Comparison of ENCODE assay signal across 15 mouse cellular contexts in genomic region chr16:96304438-96304837, GRCm38 (mm10).
"Had no signal": no experiment of that assay in that cellular context is flagged by ENCODE, and none has a peak within 500 bp of the region (broad histone marks: within the 10 kb centered on the region; RNA-seq: fewer than 3 reads in every experiment).

No protein-coding gene starts in this region.

- H3K27ac ChIP-seq: kidney, embryonic 15.5 days; limb, embryonic 10.5 days; liver, embryonic 12.5 days; midbrain, embryonic 12.5 days; stomach, postnatal 0 days had no signal

- DNase-seq: kidney, adult 2 months; kidney, postnatal 14 days; layer of hippocampus, postnatal 36 days; lung, embryonic 14.5 days; lung, postnatal 10 days; lung, postnatal 4 days; thymus, adult 18-20 months; thymus, postnatal 14 days had no signal

- H3K4me3 ChIP-seq: kidney, embryonic 15.5 days; limb, embryonic 10.5 days; liver, embryonic 12.5 days; megakaryocyte, embryonic 14.5 days; midbrain, embryonic 12.5 days had no signal

- ATAC-seq: liver, embryonic 12.5 days; midbrain, embryonic 16.5 days had no signal
